Mouse (Mus musculus): ENCODE data around the gene Fosb. TPM values are rescaled to one million over a fixed set of nuclear protein-coding genes. Genes with fewer than 3 reads are reported as not detected.

Gene Fosb
- polyA plus RNA-seq, 1 experiment from 2014 or later = 0.08 TPM

- H3K4me1 ChIP-seq (replicated peaks) = peaks cover 24% of the 10 kb centered on the region
- H3K27me3 ChIP-seq = no peaks in the 10 kb centered on the region
- H3K4me3 ChIP-seq = peak overlapping the region; percentile 37
- under 1% methylated on average over 22 of the region's 22 CpGs for WGBS
- peak overlapping the region; percentile 69 for H3K4me2 ChIP-seq
- H3K36me3 ChIP-seq = no peaks in the 10 kb centered on the region
- peak; percentile 54; the same call in 1 of the 2 replicates for ATAC-seq (ENCODE audit: low FRiP score, low read depth)
- H3K27ac ChIP-seq (replicated peaks) = peak overlapping the region; percentile 17
- H3K9me3 ChIP-seq = no peaks in the 10 kb centered on the region
- H3K9ac ChIP-seq = peak overlapping the region; percentile 36; the same call in 1 of the 2 replicates
Observed at GRCm38 (mm10) chr7:19327128-19327527, 17.3 kb upstream of the Fosb start.

DNA sequence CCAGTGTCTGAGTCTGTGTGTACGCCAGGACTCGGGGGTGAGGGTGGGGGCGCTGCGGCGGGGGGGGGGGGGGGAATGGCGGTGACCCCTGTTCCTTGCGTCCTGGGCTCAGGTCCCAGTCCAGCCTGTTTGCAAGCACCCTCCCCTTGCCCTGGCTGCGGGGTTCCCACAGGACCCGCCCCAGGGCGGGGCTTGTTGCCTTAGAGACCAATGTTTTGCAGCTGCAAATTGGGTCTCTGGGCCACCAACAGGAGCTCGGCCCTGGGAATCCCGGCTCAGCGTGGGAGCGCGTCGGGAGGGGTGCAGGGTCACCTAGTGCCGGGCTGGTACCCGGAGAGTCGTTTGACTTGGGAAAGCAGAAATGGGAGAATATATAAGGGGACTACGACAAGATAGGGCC, 16.5 kb upstream of the Fosb start:
- Histone ChIP-seq H3K27ac (replicated peaks) (peak overlapping the region; percentile 17), H3K4me1 (replicated peaks) (peaks cover 21% of the 10 kb centered on the region)
- 0% methylated on average over 19 of the region's 20 CpGs for WGBS

GRCm38 (mm10) chr7:19325262-19326199, 15.7 kb upstream of the Fosb start:
- H3K36me3 ChIP-seq = no peaks in the 10 kb centered on the region
- H3K4me3 ChIP-seq = no peak overlapping the region
- no peak for ATAC-seq (ENCODE audit: low FRiP score, low read depth)
- H3K27me3 ChIP-seq = no peaks in the 10 kb centered on the region
- peak overlapping the region; percentile 69; the same call in 1 of the 2 replicates for H3K4me2 ChIP-seq
- WGBS = 77% methylated on average over 21 of the region's 21 CpGs
- no peak overlapping the region for H3K27ac ChIP-seq (replicated peaks)
- H3K4me1 ChIP-seq (replicated peaks) = peaks cover 25% of the 10 kb centered on the region
- no peaks in the 10 kb centered on the region for H3K9me3 ChIP-seq
- H3K9ac ChIP-seq = no peak overlapping the region

More for the DNA sequence above, 16.5 kb upstream of the Fosb start:
- Histone ChIP-seq H3K4me3 (peak overlapping the region; percentile 37), H3K4me2 (peak overlapping the region; percentile 69), H3K9me3 (no peaks in the 10 kb centered on the region), H3K36me3 (no peaks in the 10 kb centered on the region), H3K27me3 (no peaks in the 10 kb centered on the region), H3K9ac (no peak overlapping the region)
- ATAC-seq (ENCODE audit: low FRiP score, low read depth) = peak; percentile 59; the same call in 1 of the 2 replicates

DNA sequence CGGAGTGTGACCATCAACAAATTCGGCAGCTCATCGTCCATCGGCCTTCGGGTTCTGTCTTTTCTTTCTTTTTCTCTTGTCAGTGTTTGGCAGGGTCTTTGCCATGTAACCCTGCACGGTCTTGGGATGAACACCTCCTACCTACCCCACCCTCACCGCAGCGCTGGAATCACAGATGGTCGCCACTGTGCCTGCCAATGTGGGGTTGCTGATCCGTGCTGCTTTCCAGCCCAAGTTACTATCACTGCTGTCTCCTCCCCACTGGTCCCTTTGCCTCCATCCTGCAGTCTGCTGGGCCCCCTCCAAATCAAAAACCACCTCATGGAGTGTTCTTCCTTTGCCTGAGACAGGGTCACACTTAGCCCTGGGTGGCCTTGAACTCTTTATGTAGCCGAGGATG, 14.4 kb upstream of the Fosb start:
- Histone ChIP-seq H3K4me1 (replicated peaks) (peaks cover 35% of the 10 kb centered on the region), H3K4me2 (no peak overlapping the region), H3K4me3 (no peak overlapping the region), H3K27me3 (no peaks in the 10 kb centered on the region), H3K9me3 (no peaks in the 10 kb centered on the region), H3K9ac (no peak overlapping the region), H3K36me3 (no peaks in the 10 kb centered on the region), H3K27ac (replicated peaks) (no peak overlapping the region)
- WGBS = 84% methylated on average over 11 of the region's 11 CpGs
- no peak for ATAC-seq (ENCODE audit: low FRiP score, low read depth)

GRCm38 (mm10) chr7:19322489-19322888, 12.6 kb upstream of the Fosb start:
- no peaks in the 10 kb centered on the region for H3K9me3 ChIP-seq
- WGBS = 63% methylated on average over 9 of the region's 9 CpGs
- ATAC-seq (ENCODE audit: low FRiP score, low read depth) = no peak

GRCm38 (mm10) chr7:19321464-19321863, 11.6 kb upstream of the Fosb start:
- Histone ChIP-seq H3K27me3 (no peaks in the 10 kb centered on the region), H3K9me3 (no peaks in the 10 kb centered on the region), H3K27ac (replicated peaks) (no peak overlapping the region), H3K4me2 (no peak overlapping the region), H3K9ac (no peak overlapping the region), H3K4me3 (no peak overlapping the region), H3K36me3 (no peaks in the 10 kb centered on the region), H3K4me1 (replicated peaks) (peaks cover 22% of the 10 kb centered on the region)
- 67% methylated on average over 5 of the region's 5 CpGs for WGBS
- no peak for ATAC-seq (ENCODE audit: low FRiP score, low read depth)

More at GRCm38 (mm10) chr7:19322489-19322888, 12.6 kb upstream of the Fosb start:
- Histone ChIP-seq H3K9ac (no peak overlapping the region), H3K27ac (replicated peaks) (no peak overlapping the region), H3K4me1 (replicated peaks) (peaks cover 33% of the 10 kb centered on the region), H3K36me3 (no peaks in the 10 kb centered on the region), H3K4me2 (no peak overlapping the region), H3K4me3 (no peak overlapping the region), H3K27me3 (no peaks in the 10 kb centered on the region)

GRCm38 (mm10) chr7:19320637-19321036, 10.8 kb upstream of the Fosb start:
- Histone ChIP-seq H3K27me3 (no peaks in the 10 kb centered on the region), H3K9ac (no peak overlapping the region), H3K4me2 (peak overlapping the region; percentile 82), H3K4me1 (replicated peaks) (peaks cover 16% of the 10 kb centered on the region), H3K4me3 (peak overlapping the region; percentile 50; the same call in 1 of the 2 replicates), H3K9me3 (no peaks in the 10 kb centered on the region), H3K27ac (replicated peaks) (no peak overlapping the region), H3K36me3 (no peaks in the 10 kb centered on the region)
- no peak for ATAC-seq (ENCODE audit: low FRiP score, low read depth)
- WGBS = 45% methylated on average over 7 of the region's 7 CpGs

DNA sequence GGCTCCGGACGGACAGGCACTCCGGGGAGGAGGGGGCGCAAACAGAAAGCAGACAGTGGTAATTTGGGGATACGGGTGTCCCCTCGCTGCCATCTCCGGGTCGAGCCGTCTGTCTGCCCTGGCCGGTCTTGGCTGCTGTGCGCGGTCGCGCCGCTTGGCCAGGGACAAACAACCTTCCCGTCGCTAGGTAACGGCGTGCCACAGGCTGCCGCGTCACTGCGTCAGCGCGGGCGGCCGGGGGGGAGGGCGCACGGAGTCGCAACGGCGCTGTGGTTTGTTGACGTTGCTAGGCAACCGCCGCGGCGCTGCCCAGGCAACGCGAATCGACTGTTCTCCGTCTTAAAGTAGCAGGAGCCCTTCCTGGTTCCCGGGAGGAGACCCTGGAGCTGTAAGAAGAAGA, 10.1 kb upstream of the Fosb start:
- peak overlapping the region; percentile 82 for H3K4me2 ChIP-seq
- H3K27me3 ChIP-seq = no peaks in the 10 kb centered on the region
- peaks cover 14% of the 10 kb centered on the region for H3K4me1 ChIP-seq (replicated peaks)
- H3K4me3 ChIP-seq = peak overlapping the region; percentile 50
- under 1% methylated on average over 41 of the region's 41 CpGs for WGBS
- ATAC-seq (ENCODE audit: low FRiP score, low read depth) = peak; percentile 94
- H3K9me3 ChIP-seq = no peaks in the 10 kb centered on the region
- peak overlapping the region; percentile 51 for H3K9ac ChIP-seq
- no peaks in the 10 kb centered on the region for H3K36me3 ChIP-seq
- peak overlapping the region; percentile 62 for H3K27ac ChIP-seq (replicated peaks)

DNA sequence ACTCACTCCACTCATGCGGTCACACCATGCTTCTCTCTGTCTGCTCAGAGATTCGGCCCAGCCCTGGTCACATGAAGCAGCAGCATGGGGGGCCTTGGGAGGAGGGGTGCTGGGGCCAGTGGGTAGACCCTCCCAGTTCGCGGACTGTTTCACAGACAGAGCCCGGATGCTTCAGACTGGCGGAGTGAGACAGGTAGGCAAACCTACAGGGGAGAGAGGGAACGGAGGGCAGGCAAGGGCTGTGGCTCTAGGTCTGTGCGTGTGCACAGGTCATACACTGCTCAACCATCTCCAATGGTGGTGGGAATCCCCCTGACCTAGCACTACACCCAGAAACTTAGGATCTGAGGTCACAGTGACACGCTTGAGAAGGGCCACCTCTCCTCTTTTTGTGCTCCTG, 9.6 kb upstream of the Fosb start:
- Histone ChIP-seq H3K9ac (peak overlapping the region; percentile 51), H3K4me2 (peak overlapping the region; percentile 82), H3K4me3 (peak overlapping the region; percentile 50), H3K9me3 (no peaks in the 10 kb centered on the region), H3K36me3 (no peaks in the 10 kb centered on the region), H3K27me3 (0 out of 2 replicates have a peak, but pooled peaks cover 2% of the 10 kb centered on the region), H3K27ac (replicated peaks) (peak overlapping the region; percentile 62), H3K4me1 (replicated peaks) (peaks cover 14% of the 10 kb centered on the region)
- WGBS = 17% methylated on average over 9 of the region's 9 CpGs
- ATAC-seq (ENCODE audit: low FRiP score, low read depth) = peak; percentile 77

- Histone ChIP-seq H3K36me3 (no peaks in the 10 kb centered on the region), H3K27me3 (0 out of 2 replicates have a peak, but pooled peaks cover 4% of the 10 kb centered on the region), H3K27ac (replicated peaks) (no peak overlapping the region), H3K9me3 (no peaks in the 10 kb centered on the region), H3K9ac (no peak overlapping the region), H3K4me3 (no peak overlapping the region), H3K4me2 (no peak overlapping the region), H3K4me1 (replicated peaks) (peaks cover 14% of the 10 kb centered on the region)
- no peak for ATAC-seq (ENCODE audit: low FRiP score, low read depth)
- WGBS = 77% methylated on average over 7 of the region's 7 CpGs
Observed at GRCm38 (mm10) chr7:19318676-19319075, 8.8 kb upstream of the Fosb start.

DNA sequence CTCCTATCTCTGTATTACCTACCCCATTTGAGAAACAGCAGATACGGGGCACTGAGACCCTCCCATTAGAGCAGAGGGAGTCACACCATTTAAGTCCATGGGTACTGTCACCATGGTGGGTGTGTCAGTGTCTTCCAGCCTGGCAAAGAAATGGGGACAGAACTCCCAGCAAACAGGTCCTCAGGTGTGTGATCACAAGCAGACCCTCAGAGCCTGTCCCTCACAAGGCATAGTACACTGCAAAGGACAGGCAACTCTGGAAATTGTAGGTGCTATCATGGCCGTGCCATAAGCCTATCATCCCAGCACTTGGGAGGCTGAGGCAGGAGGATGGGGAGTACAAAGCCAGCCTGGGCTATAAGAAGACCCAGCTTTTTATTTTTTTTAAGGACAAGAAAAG, 8.3 kb upstream of the Fosb start:
- no peaks in the 10 kb centered on the region for H3K36me3 ChIP-seq
- H3K27me3 ChIP-seq = peaks cover 7% of the 10 kb centered on the region; the same call in 1 of the 2 replicates
- H3K4me3 ChIP-seq = no peak overlapping the region
- H3K4me2 ChIP-seq = no peak overlapping the region
- no peak overlapping the region for H3K27ac ChIP-seq (replicated peaks)
- H3K9me3 ChIP-seq = no peaks in the 10 kb centered on the region
- peaks cover 14% of the 10 kb centered on the region for H3K4me1 ChIP-seq (replicated peaks)
- WGBS = 79% methylated on average over 2 of the region's 2 CpGs
- no peak for ATAC-seq (ENCODE audit: low FRiP score, low read depth)
- H3K9ac ChIP-seq = no peak overlapping the region

DNA sequence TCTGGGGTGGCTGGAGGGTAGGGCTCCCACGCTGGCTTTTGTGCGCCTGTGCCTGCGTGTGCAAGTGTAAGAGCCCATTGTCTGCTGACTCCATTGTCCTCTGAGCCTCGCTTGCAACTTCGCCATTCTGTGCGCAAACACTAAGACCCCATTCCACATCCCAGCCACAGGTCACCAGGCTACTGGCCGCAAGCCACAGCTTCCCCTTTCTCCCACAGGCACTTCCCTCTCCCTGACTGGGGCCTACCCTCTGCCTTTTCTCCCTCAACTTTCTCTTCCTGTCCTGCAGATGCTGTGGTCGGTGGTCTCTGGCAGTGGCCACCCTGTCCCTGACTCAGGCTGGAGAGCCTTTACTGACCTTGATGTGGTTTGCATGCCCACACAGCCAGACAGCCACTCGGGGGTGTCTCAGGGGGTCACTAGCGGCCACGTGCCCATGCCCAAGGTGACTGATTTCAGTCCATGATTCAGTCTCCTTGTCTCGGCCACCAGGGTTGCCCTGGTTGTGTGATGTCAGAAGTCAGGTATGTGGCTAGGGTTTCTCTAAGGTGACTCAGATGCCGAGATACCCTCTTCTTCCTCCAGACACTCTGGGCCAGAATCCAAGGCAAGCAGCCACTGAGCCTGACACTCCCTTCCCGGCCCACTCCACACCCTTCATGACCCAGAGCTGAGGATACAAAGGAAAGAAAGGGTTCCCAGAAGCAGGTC, 6.8 kb upstream of the Fosb start:
- Histone ChIP-seq H3K36me3 (no peaks in the 10 kb centered on the region), H3K27me3 (peaks cover 20% of the 10 kb centered on the region; the same call in 1 of the 2 replicates), H3K9me3 (no peaks in the 10 kb centered on the region), H3K4me1 (replicated peaks) (peaks cover 14% of the 10 kb centered on the region), H3K4me2 (no peak overlapping the region), H3K27ac (replicated peaks) (no peak overlapping the region), H3K4me3 (no peak overlapping the region), H3K9ac (no peak overlapping the region)
- WGBS = 34% methylated on average over 14 of the region's 14 CpGs
- ATAC-seq (ENCODE audit: low FRiP score, low read depth) = no peak
